Mouse (Mus musculus) gastrocnemius, postnatal 25 days (tissue): ENCODE measurements around the gene Nat8. TPM values are rescaled to one million over a fixed set of nuclear protein-coding genes. Genes with fewer than 3 reads are reported as not detected.
"Not testable (repeated sequence)": the region's sequence is repeated elsewhere in the genome, so short reads cannot be mapped to it uniquely, and the experiment has no call there.

ENCODE experiments used
- DNase-seq: peaks from one replicate; pipeline ENCODE4 v3.0.0; 2022
- long read RNA-seq, 2 experiments: library from polyadenylated mRNA; stranded (forward); transcript quantifications; one replicate each; pipeline ENCODE4 v2.0.0; 2021
- total RNA-seq, 2 experiments: library from RNA; stranded (reverse); gene quantifications; 1 replicate in 1 of 2; 2 replicates in 1 of 2; pipeline ENCODE4 v1.2.3; 2021

Gene Nat8
- not detected for total RNA-seq
- long read RNA-seq, experiment 1, result 0 reads
- long read RNA-seq, experiment 2, partial matches to known transcripts, result 0 of 1 reads
- long read RNA-seq, experiment 2, other reads (novel, unspliced or antisense), result 1 of 1 reads

- no peak for DNase-seq
These were observed at the start of gene Nat8 for GRCm38 (mm10) chr6:85831796-85832321. Gene Nat8, minus strand, starts transcription at chr6:85832082.

GRCm38 (mm10) chr6:85869006-85869405, 37.1 kb upstream of the Nat8 start, which contains the start of gene Nat8f2:
Gene Nat8f2, minus strand, starts transcription at chr6:85869158.
- DNase-seq, result not testable (repeated sequence)

GRCm38 (mm10) chr6:85867726-85868690, 36.1 kb upstream of the Nat8 start:
- DNase-seq, result no peak

- not testable (repeated sequence) for DNase-seq
These were observed 35.1 kb upstream of the Nat8 start for GRCm38 (mm10) chr6:85866995-85867394.

- peak; percentile 57 for DNase-seq
These were observed 34.3 kb upstream of the Nat8 start for GRCm38 (mm10) chr6:85866166-85866565.

GRCm38 (mm10) chr6:85864900-85865639, 33.2 kb upstream of the Nat8 start:
- peak; percentile 18 for DNase-seq

GRCm38 (mm10) chr6:85863840-85864239, 32.0 kb upstream of the Nat8 start:
- DNase-seq, result no peak

GRCm38 (mm10) chr6:85863136-85863535, 31.3 kb upstream of the Nat8 start:
- DNase-seq, result no peak

GRCm38 (mm10) chr6:85862565-85862964, 30.7 kb upstream of the Nat8 start:
- DNase-seq, result no peak

GRCm38 (mm10) chr6:85861247-85861646, 29.4 kb upstream of the Nat8 start:
- no peak for DNase-seq

GRCm38 (mm10) chr6:85856194-85856678, 24.4 kb upstream of the Nat8 start:
- peak; percentile 72 for DNase-seq

- DNase-seq, result no peak
These were observed 21.6 kb upstream of the Nat8 start for GRCm38 (mm10) chr6:85853481-85853880.

GRCm38 (mm10) chr6:85851062-85851773, 19.3 kb upstream of the Nat8 start:
- DNase-seq, result no peak

GRCm38 (mm10) chr6:85849240-85849639, 17.4 kb upstream of the Nat8 start:
- no peak for DNase-seq

- no peak for DNase-seq
These were observed 16.3 kb upstream of the Nat8 start for GRCm38 (mm10) chr6:85848140-85848539.

GRCm38 (mm10) chr6:85846921-85847320, 15.0 kb upstream of the Nat8 start:
- DNase-seq, result no peak

- not testable (repeated sequence) for DNase-seq
These were observed 12.0 kb upstream of the Nat8 start for GRCm38 (mm10) chr6:85843677-85844458.

- DNase-seq, result no peak
These were observed 8.1 kb upstream of the Nat8 start for GRCm38 (mm10) chr6:85839982-85840381.

- DNase-seq, result no peak
These were observed 6.8 kb upstream of the Nat8 start for GRCm38 (mm10) chr6:85838674-85839073.

GRCm38 (mm10) chr6:85837307-85837706, 5.4 kb upstream of the Nat8 start:
- DNase-seq, result peak; percentile 26

GRCm38 (mm10) chr6:85836827-85837226, 4.9 kb upstream of the Nat8 start:
- DNase-seq, result peak; percentile 27
